Mouse (Mus musculus) hindbrain, embryonic 15.5 days (tissue): ENCODE data around the gene Slc13a4. TPM values are rescaled to one million over a fixed set of nuclear protein-coding genes. Genes with fewer than 3 reads are reported as not detected.

Experiments
- ATAC-seq: fragments of 200-750 bp; cut with Nextera tagmentation; 2 replicates; pipeline ENCODE4 v1.8.0; 2017; ENCODE audit warnings: low read depth, moderate number of reproducible peaks, moderate TSS enrichment; ENCODE audit not compliant: low FRiP score
- H3K27ac ChIP-seq: fragments of 300-500 bp; sonication (generic); replicated peaks from 2 replicates; pipeline ENCODE4 v1.5.1; 2015; ENCODE audit warnings: mild to moderate bottlenecking, inconsistent platforms
- H3K27me3 ChIP-seq: fragments of 300-500 bp; sonication (generic); 2 replicates; pipeline ENCODE4 v1.6.1; 2015; ENCODE audit warnings: control low read depth, inconsistent platforms
- H3K36me3 ChIP-seq: fragments of 300-500 bp; sonication (generic); 2 replicates; pipeline ENCODE4 v1.6.1; 2015; ENCODE audit warnings: control low read depth, inconsistent platforms
- H3K4me1 ChIP-seq: fragments of 300-500 bp; sonication (generic); replicated peaks from 2 replicates; pipeline ENCODE4 v1.6.1; 2015; ENCODE audit warnings: control low read depth, inconsistent platforms
- H3K4me2 ChIP-seq: fragments of 300-500 bp; sonication (generic); 2 replicates; pipeline ENCODE4 v1.6.1; 2015; ENCODE audit warnings: moderate library complexity, mild to moderate bottlenecking, inconsistent platforms
- H3K4me3 ChIP-seq: fragments of 300-500 bp; sonication (generic); 2 replicates; pipeline ENCODE4 v1.5.1; 2015; ENCODE audit warnings: mild to moderate bottlenecking, inconsistent platforms
- H3K9ac ChIP-seq: fragments of 300-500 bp; sonication (generic); 2 replicates; pipeline ENCODE4 v1.6.1; 2015; ENCODE audit warnings: inconsistent platforms
- H3K9me3 ChIP-seq: fragments of 300-500 bp; sonication (generic); 2 replicates; pipeline ENCODE4 v1.6.1; 2016; ENCODE audit warnings: control low read depth, inconsistent platforms
- WGBS: fragments of 180-500 bp; shearing (Covaris S2); methylation state at CpG from one replicate; pipeline ENCODE4 v1.1.7; 2015; 5-methylcytosine and 5-hydroxymethylcytosine counted together
- polyA plus RNA-seq: library from polyadenylated mRNA; unstranded; fragments of >200 nt; fragmentation: Nextera tagmentation; extraction: Ambion mirVana; gene quantifications from 2 replicates; pipeline ENCODE4 v1.2.1, GENCODE M21; 2015

Gene Slc13a4
- polyA plus RNA-seq, 1 experiment from 2014 or later, result 7.5 TPM

DNA sequence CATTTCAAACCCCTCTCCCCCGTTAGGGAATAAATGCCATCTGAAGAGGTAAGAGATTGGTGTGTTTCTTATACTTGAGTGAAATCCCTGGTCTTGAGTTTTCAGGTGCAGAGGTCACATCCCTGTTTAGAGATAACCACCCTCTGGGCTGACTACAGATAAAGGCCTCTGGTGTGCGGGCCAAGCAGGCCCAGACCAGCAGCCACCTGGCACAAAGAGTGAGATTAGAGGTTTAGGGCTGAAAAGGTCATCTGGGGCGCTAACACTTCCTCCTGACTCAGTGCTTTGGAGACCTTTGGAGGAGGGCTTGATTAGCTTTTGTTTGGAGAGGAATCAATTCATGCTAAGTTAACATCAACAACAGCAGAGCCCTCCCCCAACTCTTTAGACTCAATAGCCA lies 25.7 kb upstream of the Slc13a4 start:
- 36% methylated on average over 3 of the region's 3 CpGs for WGBS

DNA sequence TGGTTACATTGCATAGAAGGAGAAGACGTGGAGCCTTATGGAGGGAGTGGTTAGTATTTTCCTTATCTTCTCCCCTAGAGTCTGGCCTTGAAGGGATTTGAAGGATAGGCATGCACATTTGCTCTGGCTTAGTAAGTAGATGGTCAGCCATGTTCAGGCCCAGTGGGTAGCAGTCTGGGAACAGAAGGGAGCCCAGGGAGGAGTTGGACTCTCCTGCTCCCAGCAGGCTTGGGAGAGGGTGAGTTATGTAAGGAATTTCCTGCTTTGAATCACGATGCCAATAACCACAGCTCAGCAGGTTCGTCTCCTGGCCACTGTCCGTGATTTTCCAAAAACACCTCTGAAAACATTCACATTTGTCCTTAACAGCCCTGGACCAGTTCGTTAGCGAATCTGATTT lies 22.9 kb upstream of the Slc13a4 start:
- 67% methylated on average over 6 of the region's 6 CpGs for WGBS
- Histone ChIP-seq H3K4me3 (no peak overlapping the region), H3K36me3 (no peaks in the 10 kb centered on the region), H3K9me3 (no peaks in the 10 kb centered on the region), H3K27me3 (no peaks in the 10 kb centered on the region), H3K27ac (no peak overlapping the region), H3K4me1 (no peaks in the 10 kb centered on the region), H3K4me2 (no peak overlapping the region), H3K9ac (no peak overlapping the region)
- no peak for ATAC-seq

More for the DNA sequence above, 25.7 kb upstream of the Slc13a4 start:
- H3K4me3 ChIP-seq, result no peak overlapping the region
- no peaks in the 10 kb centered on the region for H3K9me3 ChIP-seq
- ATAC-seq, result no peak
- H3K4me2 ChIP-seq, result no peak overlapping the region
- H3K27me3 ChIP-seq, result no peaks in the 10 kb centered on the region
- H3K36me3 ChIP-seq, result no peaks in the 10 kb centered on the region
- H3K9ac ChIP-seq, result no peak overlapping the region
- H3K4me1 ChIP-seq, result no peaks in the 10 kb centered on the region
- H3K27ac ChIP-seq, result no peak overlapping the region

DNA sequence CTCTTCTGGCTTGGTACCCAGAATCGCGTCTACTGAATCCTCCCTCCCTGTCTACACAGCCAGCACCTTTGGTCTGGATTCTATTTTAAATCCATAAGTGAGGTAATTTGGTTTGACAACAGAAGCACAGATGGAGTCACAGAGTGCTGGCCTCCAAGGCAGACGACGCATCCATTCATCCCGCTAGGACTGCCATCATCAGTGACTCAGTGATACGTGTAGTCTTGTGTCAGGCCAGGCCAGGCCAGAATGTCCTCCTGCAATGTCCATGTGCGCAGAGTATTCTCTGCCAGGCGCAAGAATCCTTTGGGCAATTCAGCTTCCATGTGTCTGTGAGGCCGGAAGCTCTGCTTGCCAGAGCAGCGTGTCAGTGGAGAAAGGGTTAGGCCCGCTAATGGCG lies 22.0 kb upstream of the Slc13a4 start:
- WGBS, result 95% methylated on average over 12 of the region's 12 CpGs
- Histone ChIP-seq H3K4me2 (no peak overlapping the region), H3K9ac (no peak overlapping the region), H3K27me3 (no peaks in the 10 kb centered on the region), H3K4me3 (no peak overlapping the region), H3K4me1 (no peaks in the 10 kb centered on the region), H3K9me3 (no peaks in the 10 kb centered on the region), H3K36me3 (no peaks in the 10 kb centered on the region), H3K27ac (no peak overlapping the region)
- no peak for ATAC-seq

DNA sequence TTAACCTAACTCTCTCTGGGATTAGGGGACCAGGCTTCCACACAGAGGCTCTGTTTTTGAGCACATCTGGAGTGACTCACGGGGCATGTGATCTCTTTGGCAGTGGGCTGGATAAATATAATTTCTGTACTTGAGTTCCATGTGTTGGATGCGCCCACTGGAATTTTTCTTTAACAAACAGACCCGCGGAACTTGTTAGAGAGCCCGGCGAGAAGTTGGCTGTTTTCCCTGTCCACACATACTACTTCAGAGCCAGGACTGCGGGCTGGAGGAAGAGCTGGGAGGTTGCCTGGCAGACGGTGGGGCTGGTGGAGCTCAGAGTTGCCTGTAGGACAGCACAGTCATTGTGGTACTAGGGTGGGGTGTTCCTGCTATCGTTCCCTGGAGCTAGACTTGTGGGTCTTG lies 18.2 kb upstream of the Slc13a4 start, which contains the start of gene Fam180a:
TSS of gene Fam180a (minus strand) at position 31 of the 405 bp plus-strand sequence.
- no peak within 1 kb of the TSS for H3K27ac ChIP-seq
- H3K4me1 ChIP-seq, result no peaks in the 10 kb centered on the region
- no peaks in the 10 kb centered on the region for H3K36me3 ChIP-seq
- no peak within 1 kb of the TSS for H3K4me2 ChIP-seq
- no peaks in the 10 kb centered on the region for H3K27me3 ChIP-seq
- no peak within 1 kb of the TSS for H3K9ac ChIP-seq
- no peaks in the 10 kb centered on the region for H3K9me3 ChIP-seq
- 86% methylated on average over 9 of the region's 9 CpGs for WGBS
- ATAC-seq, result no peak
- H3K4me3 ChIP-seq, result no peak within 1 kb of the TSS

DNA sequence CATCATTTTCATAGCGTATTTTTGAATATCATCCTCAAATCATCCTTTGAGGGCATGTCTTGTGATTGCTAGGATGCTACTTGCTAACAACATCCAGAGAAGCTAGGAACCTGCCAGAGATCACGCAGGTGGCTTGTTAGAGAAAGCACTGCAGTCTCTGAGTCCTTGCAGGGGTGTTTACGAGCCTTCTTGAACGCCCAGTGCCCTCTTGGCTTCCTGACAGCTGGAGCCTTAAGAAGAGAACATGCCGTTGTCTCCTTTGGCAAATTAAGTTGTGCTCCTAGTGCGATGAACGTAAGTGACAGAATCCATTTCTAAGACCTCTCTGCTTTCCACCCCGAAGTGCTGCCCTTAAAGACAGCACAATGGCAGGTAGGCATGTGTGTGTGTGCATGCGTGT lies 16.4 kb upstream of the Slc13a4 start:
- H3K27me3 ChIP-seq, result no peaks in the 10 kb centered on the region
- no peaks in the 10 kb centered on the region for H3K4me1 ChIP-seq
- H3K9ac ChIP-seq, result no peak overlapping the region
- H3K4me3 ChIP-seq, result no peak overlapping the region
- no peaks in the 10 kb centered on the region for H3K9me3 ChIP-seq
- H3K27ac ChIP-seq, result no peak overlapping the region
- 76% methylated on average over 9 of the region's 9 CpGs for WGBS
- no peak overlapping the region for H3K4me2 ChIP-seq
- no peak for ATAC-seq
- H3K36me3 ChIP-seq, result no peaks in the 10 kb centered on the region

DNA sequence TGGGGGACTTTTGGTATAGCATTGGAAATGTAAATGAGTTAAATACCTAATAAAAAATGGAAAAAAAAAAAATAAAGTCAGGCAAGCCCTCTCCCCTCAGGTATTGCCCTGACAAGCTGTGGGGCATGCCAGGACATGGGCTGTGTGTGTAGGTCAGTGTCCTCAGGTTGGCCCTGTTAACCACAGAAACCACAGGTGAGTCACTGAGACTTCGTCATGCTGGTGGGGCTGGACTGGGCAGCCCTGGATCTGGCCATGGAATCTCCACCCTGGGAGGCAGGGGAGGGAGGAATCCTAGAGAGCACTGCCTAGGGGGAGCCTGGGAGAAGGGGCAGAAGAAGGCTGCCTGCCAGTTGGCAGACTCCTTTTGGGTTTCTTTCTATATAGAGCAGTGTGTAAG lies 15.1 kb upstream of the Slc13a4 start:
- Histone ChIP-seq H3K9ac (no peak overlapping the region), H3K9me3 (no peaks in the 10 kb centered on the region), H3K4me2 (no peak overlapping the region), H3K27ac (no peak overlapping the region), H3K4me1 (no peaks in the 10 kb centered on the region), H3K27me3 (no peaks in the 10 kb centered on the region), H3K4me3 (no peak overlapping the region), H3K36me3 (no peaks in the 10 kb centered on the region)
- 81% methylated on average over 1 of the region's 1 CpGs for WGBS
- no peak for ATAC-seq

DNA sequence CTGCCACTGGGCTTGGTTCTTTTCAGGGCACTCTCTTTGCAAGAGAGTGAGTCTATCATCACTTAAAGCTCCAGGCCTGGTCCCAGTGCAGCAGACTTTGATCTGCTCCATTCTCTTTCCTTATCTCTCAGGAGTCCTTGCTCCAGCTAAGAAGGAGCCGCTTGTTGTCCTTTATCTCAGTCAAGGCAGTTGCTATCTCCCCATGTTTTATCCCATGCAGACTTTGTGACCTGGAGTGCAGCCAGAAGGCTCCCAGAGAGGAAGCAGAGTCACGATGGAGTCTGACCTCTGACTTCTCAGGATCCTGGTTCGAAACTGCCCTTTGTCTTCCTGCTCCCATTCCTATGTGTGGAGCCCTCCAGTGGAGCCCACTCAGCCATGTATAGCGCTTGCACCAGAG lies 13.2 kb upstream of the Slc13a4 start:
- Histone ChIP-seq H3K4me1 (no peaks in the 10 kb centered on the region), H3K9ac (no peak overlapping the region), H3K27ac (no peak overlapping the region), H3K4me3 (no peak overlapping the region), H3K36me3 (no peaks in the 10 kb centered on the region), H3K9me3 (no peaks in the 10 kb centered on the region), H3K27me3 (no peaks in the 10 kb centered on the region), H3K4me2 (no peak overlapping the region)
- no peak for ATAC-seq
- 76% methylated on average over 4 of the region's 4 CpGs for WGBS

DNA sequence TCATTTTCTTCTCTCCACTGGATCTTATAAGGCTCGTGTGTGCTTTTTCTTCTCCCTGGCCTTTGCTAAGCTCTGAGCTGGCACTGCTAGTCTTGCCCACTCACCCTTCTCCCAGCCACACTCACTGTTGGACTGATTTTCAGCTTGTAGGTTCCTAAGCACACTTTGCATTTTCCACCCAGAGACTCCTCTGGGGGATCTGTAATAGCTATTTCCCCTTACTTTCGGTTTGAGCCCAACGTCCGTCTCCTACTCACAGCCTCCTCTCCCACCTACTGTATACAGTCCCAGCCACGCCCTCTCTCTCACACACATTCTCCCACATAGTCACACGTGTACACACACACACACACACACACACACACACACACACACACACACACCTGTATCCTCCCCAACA lies 11.9 kb upstream of the Slc13a4 start:
- no peak for ATAC-seq
- H3K4me2 ChIP-seq, result no peak overlapping the region
- no peaks in the 10 kb centered on the region for H3K36me3 ChIP-seq
- H3K27ac ChIP-seq, result no peak overlapping the region
- H3K27me3 ChIP-seq, result no peaks in the 10 kb centered on the region
- H3K9ac ChIP-seq, result no peak overlapping the region
- H3K4me1 ChIP-seq, result no peaks in the 10 kb centered on the region
- no peaks in the 10 kb centered on the region for H3K9me3 ChIP-seq
- 81% methylated on average over 6 of the region's 6 CpGs for whole genome bisulfite sequencing
- no peak overlapping the region for H3K4me3 ChIP-seq

DNA sequence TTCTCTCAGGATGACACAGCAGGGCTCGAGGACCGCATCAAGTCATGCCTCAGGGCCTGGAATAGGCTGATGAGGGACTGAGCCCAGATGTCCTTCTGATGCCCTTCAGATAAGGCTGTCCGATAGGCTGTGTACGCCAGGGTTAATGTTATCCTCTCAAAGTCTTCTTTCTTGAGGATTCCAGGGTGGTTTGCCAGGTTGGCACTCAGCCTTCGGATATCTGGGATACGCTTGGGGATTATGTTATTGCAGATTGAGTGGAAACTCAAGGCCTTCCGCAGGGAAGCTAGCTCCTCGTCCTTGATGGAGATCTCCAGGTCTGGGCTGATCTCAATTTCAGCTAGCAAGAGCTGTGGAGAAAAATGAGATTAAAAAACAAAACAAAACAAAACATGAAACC lies 5.6 kb upstream of the Slc13a4 start:
- Histone ChIP-seq H3K9me3 (no peaks in the 10 kb centered on the region), H3K4me2 (no peak overlapping the region)

DNA sequence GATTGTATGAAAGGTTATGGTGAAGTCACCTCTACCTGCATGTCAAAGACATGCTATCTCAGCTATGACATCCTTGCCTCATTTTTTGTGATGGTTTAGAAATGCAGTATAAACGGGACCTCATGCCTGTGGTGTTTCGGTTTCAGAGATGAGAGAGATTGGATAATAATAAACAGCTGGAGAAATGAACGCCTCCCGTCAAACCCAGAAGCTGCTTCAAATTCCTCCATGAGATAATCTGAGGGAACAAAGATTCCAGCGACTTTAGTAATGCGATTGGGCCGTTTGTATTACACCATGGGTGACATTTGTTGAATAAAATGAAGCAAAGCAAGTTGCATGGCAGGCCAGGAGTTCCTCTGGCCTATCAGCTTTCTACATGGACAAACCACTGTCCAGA lies 1.5 kb upstream of the Slc13a4 start:
- Histone ChIP-seq H3K4me2 (no peak overlapping the region), H3K4me1 (no peaks in the 10 kb centered on the region), H3K27me3 (no peaks in the 10 kb centered on the region), H3K4me3 (no peak overlapping the region), H3K9ac (no peak overlapping the region), H3K27ac (no peak overlapping the region), H3K9me3 (no peaks in the 10 kb centered on the region), H3K36me3 (no peaks in the 10 kb centered on the region)
- ATAC-seq, result no peak
- WGBS, result 81% methylated on average over 7 of the region's 7 CpGs

More for the DNA sequence above, 5.6 kb upstream of the Slc13a4 start:
- H3K36me3 ChIP-seq, result no peaks in the 10 kb centered on the region
- no peaks in the 10 kb centered on the region for H3K4me1 ChIP-seq
- 94% methylated on average over 8 of the region's 8 CpGs for WGBS
- no peak for ATAC-seq
- no peak overlapping the region for H3K4me3 ChIP-seq
- no peak overlapping the region for H3K27ac ChIP-seq
- H3K27me3 ChIP-seq, result no peaks in the 10 kb centered on the region
- H3K9ac ChIP-seq, result no peak overlapping the region

DNA sequence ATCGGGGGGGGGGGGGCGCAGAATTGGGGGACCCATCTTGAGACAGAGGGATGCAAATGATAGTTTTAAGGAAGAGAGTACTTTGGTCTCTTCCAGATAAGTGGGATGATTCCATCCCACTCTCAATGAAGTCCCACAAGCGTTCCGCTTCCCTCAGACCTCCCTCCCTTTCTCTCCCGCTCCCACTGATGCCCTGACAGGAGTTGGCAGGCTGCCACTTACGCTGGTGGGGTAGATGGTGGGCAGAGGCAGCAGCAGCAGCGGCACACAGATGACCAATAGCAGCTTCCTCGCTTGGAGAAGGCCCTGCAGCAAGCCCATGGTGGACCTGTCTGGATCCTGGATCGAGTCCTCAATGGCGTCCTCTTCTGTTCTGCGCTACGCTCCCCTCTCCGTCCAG lies 795 bp downstream of the Slc13a4 start:
- H3K9ac ChIP-seq, result no peak overlapping the region
- no peak overlapping the region for H3K4me3 ChIP-seq
- no peak overlapping the region for H3K4me2 ChIP-seq
- H3K27me3 ChIP-seq, result no peaks in the 10 kb centered on the region
- H3K9me3 ChIP-seq, result no peaks in the 10 kb centered on the region
- WGBS, result 71% methylated on average over 13 of the region's 13 CpGs
- no peak overlapping the region for H3K27ac ChIP-seq
- H3K36me3 ChIP-seq, result no peaks in the 10 kb centered on the region
- no peak for ATAC-seq
- H3K4me1 ChIP-seq, result no peaks in the 10 kb centered on the region

DNA sequence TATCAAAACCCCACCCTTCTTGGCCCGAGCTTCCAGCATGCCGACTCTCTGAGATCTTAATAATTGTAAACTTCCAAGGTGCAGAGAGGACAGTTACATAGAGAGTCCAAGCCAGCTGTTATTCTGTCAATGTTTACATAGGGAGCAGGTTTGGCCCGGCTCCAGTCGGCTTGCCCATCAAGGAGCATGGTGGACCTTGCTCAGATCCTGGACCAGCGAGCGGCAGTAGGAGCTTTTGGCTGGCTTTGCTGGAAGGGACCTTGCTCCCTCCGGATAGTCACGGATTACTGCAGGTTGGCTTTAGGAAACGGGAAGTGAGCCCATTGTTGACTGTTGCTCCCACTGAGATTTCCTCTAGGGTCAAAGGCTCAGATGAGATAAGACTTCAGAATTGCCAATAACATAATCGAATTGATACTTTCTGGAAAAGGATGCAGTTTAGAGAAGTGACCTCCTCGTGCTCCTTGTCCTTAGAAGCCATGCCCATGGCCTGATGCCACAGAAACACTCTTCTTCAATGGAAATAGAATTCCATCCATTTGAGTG lies 4.5 kb downstream of the Slc13a4 start:
- Histone ChIP-seq H3K9me3 (no peaks in the 10 kb centered on the region), H3K27ac (no peak overlapping the region), H3K36me3 (no peaks in the 10 kb centered on the region), H3K9ac (no peak overlapping the region), H3K4me3 (no peak overlapping the region), H3K27me3 (no peaks in the 10 kb centered on the region), H3K4me2 (no peak overlapping the region), H3K4me1 (no peaks in the 10 kb centered on the region)
- ATAC-seq, result no peak
- WGBS, result 81% methylated on average over 11 of the region's 11 CpGs

DNA sequence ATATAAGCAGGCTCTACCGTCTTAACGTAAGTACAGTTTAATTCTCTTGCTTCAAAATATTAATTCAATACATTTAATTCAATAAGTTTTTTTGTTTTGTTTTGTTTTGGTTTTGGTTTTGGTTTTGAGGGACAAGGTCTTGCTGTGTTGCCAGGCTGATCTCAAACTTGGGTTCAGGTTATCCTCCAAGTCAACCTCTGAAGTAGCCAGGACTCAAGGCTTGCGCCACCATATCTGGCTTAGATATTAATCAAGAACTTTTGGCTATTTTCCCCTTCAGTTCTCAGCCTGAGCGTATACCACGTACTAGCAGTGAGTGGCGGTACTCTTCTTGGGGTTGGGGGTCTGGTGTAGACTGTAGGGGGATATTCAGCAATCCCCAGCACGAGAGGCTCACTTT lies 5.3 kb downstream of the Slc13a4 start:
- H3K4me1 ChIP-seq, result no peaks in the 10 kb centered on the region
- H3K9me3 ChIP-seq, result no peaks in the 10 kb centered on the region
- H3K4me3 ChIP-seq, result no peak overlapping the region
- H3K27ac ChIP-seq, result no peak overlapping the region
- ATAC-seq, result no peak
- H3K4me2 ChIP-seq, result no peak overlapping the region
- 93% methylated on average over 7 of the region's 7 CpGs for WGBS
- H3K36me3 ChIP-seq, result no peaks in the 10 kb centered on the region
- no peaks in the 10 kb centered on the region for H3K27me3 ChIP-seq
- no peak overlapping the region for H3K9ac ChIP-seq
